Comparison of ENCODE assay signal across 22 mouse cellular contexts in the genomic region with DNA sequence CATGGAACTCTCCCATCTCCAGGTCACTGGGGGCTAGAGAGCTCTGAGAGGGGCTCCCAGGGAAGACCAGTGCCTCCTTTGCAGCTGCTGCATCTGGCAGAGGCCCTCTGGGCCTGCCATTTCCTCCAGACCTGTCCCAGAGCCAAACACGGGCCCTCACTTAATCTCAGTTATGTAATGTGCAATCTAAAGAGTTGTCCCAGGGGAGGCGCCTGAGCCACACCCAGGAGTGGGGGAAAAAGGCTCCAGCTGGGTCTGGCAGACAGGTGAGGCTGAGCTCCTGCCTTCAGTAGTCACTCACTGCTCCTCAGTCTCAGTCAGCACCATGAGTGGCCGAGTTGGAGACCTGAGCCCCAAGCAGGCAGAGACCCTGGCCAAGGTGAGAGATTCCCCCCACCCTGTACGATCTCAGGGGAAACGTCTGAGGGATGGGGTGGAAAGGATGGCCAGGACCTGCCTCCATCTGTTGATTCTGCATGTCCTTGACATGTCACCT. TPM values are rescaled to one million over a fixed set of nuclear protein-coding genes. Genes with fewer than 3 reads are reported as not detected.
A peak's percentile ranks its signal among the peaks of the same experiment; 100 is the strongest.
DNase-seq lines count a peak whose midpoint lies in the region; ATAC-seq and TF ChIP-seq lines count a peak whose summit lies in the region.
"Had no signal": no experiment of that assay in that cellular context is flagged by ENCODE, and none has a peak within 500 bp of the region (broad histone marks: within the 10 kb centered on the region; RNA-seq: fewer than 3 reads in every experiment).

Gene Sec14l3 (plus strand): TSS at position 215 of the 496 bp plus-strand sequence.

- 51% methylated on average over 5 of the region's 5 CpGs for whole genome bisulfite sequencing in embryonic facial prominence, embryonic 15.5 days
- WGBS in lung, adult 2 months, result 34% methylated on average over 5 of the region's 5 CpGs
- WGBS in lung, postnatal 0 days, result 43% methylated on average over 5 of the region's 5 CpGs

- H3K9ac ChIP-seq in embryonic facial prominence, embryonic 15.5 days, result no peak within 1 kb of the TSS
- H3K9ac ChIP-seq in lung, postnatal 0 days (replicated peaks; ENCODE audit: low read depth), result peak within 1 kb of the TSS; percentile 46
- H3K9ac ChIP-seq: forebrain, embryonic 12.5 days; hindbrain, embryonic 13.5 days had no signal

- H3K4me1 ChIP-seq in embryonic facial prominence, embryonic 15.5 days, result no peaks in the 10 kb centered on the region
- peaks cover 10% of the 10 kb centered on the region; the same call in 1 of the 2 replicates for H3K4me1 ChIP-seq in lung, adult 2 months (ENCODE audit: control insufficient read depth, insufficient read depth, low read length)
- H3K4me1 ChIP-seq in lung, postnatal 0 days (ENCODE audit: insufficient read depth, low read depth, low read length), result peaks cover 16% of the 10 kb centered on the region; the same call in 1 of the 2 replicates
- H3K4me1 ChIP-seq: forebrain, embryonic 12.5 days; heart, embryonic 10.5 days; hindbrain, embryonic 13.5 days had no signal

- peak; percentile 81 for TF ChIP-seq EP300 in lung, postnatal 0 days (IDR thresholded peaks at IDR 0.05)

- peak; percentile 96 for TF ChIP-seq POLR2A in lung, adult 2 months (IDR thresholded peaks at IDR 0.05; ENCODE audit: borderline replicate concordance, extremely low read depth, low read depth, low read length)

- no peaks in the 10 kb centered on the region for H3K9me3 ChIP-seq in embryonic facial prominence, embryonic 15.5 days (replicated peaks)
- H3K9me3 ChIP-seq in lung, postnatal 0 days (ENCODE audit: low read length), result no peaks in the 10 kb centered on the region
- H3K9me3 ChIP-seq: forebrain, embryonic 12.5 days; heart, embryonic 10.5 days; hindbrain, embryonic 13.5 days had no signal

- peak; percentile 77 for DNase-seq in lung, adult 2 months
- peak; percentile 88 for DNase-seq in lung, postnatal 0 days (ENCODE audit: low spot score)
- DNase-seq in lung, postnatal 36 days, result peak; percentile 88
- DNase-seq in embryo, embryonic 10 days (ENCODE audit: low spot score), result no peak
- DNase-seq in Muller cell, postnatal 12 days (ENCODE audit: inconsistent ontology term), result no peak
- DNase-seq: adrenal gland, adult 8-10 months; cerebellum, adult 11-12 months; cerebellum, adult 9-10 months; cerebellum, postnatal 25 days; gastrocnemius, postnatal 10 days; heart, adult 18-20 months; heart, postnatal 10 days had no signal

- no peak within 1 kb of the TSS for H3K27ac ChIP-seq in embryonic facial prominence, embryonic 15.5 days (replicated peaks)
- peak within 1 kb of the TSS; percentile 89 for H3K27ac ChIP-seq in lung, postnatal 0 days (ENCODE audit: low read length)
- H3K27ac ChIP-seq: forebrain, embryonic 12.5 days; heart, embryonic 10.5 days; hindbrain, embryonic 13.5 days; hindbrain, postnatal 0 days had no signal

- ATAC-seq in embryonic facial prominence, embryonic 15.5 days (ENCODE audit: insufficient number of reproducible peaks, low FRiP score, low TSS enrichment, low read depth), result no peak
- ATAC-seq in lung, postnatal 0 days, result peak; percentile 60
- ATAC-seq in monocyte, adult 5-6 weeks (replicated peaks; ENCODE audit: insufficient number of reproducible peaks, low FRiP score, low TSS enrichment, poor library complexity, severe bottlenecking), result no peak
- ATAC-seq: forebrain, embryonic 16.5 days; hindbrain, postnatal 0 days had no signal

- no peak for TF ChIP-seq CTCF in lung, adult 2 months (IDR thresholded peaks at IDR 0.05; ENCODE audit: insufficient read depth, low read length)
- no peak for TF ChIP-seq CTCF in lung, postnatal 0 days (IDR thresholded peaks at IDR 0.05)

- no peaks in the 10 kb centered on the region for H3K27me3 ChIP-seq in embryonic facial prominence, embryonic 15.5 days
- H3K27me3 ChIP-seq in lung, postnatal 0 days (replicated peaks; ENCODE audit: insufficient read depth, low read length), result no peaks in the 10 kb centered on the region
- H3K27me3 ChIP-seq: forebrain, embryonic 12.5 days had no signal

- no peak within 1 kb of the TSS for H3K4me2 ChIP-seq in embryonic facial prominence, embryonic 15.5 days (replicated peaks)
- peak within 1 kb of the TSS; percentile 44 for H3K4me2 ChIP-seq in lung, postnatal 0 days (replicated peaks; ENCODE audit: low read depth, low read length)
- H3K4me2 ChIP-seq: forebrain, embryonic 12.5 days; hindbrain, embryonic 13.5 days had no signal

- no peaks in the 10 kb centered on the region for H3K36me3 ChIP-seq in embryonic facial prominence, embryonic 15.5 days
- no peaks in the 10 kb centered on the region for H3K36me3 ChIP-seq in lung, postnatal 0 days (ENCODE audit: insufficient read depth, low read length)
- H3K36me3 ChIP-seq: forebrain, embryonic 12.5 days; heart, embryonic 10.5 days; hindbrain, embryonic 13.5 days had no signal

- no peak within 1 kb of the TSS for H3K4me3 ChIP-seq in embryonic facial prominence, embryonic 15.5 days (replicated peaks)
- H3K4me3 ChIP-seq in lung, adult 2 months (replicated peaks; ENCODE audit: extremely low read depth, low read depth, low read length), result peak within 1 kb of the TSS; percentile 59
- peak within 1 kb of the TSS; percentile 28 for H3K4me3 ChIP-seq in lung, postnatal 0 days (ENCODE audit: low read depth, low read length)
- H3K4me3 ChIP-seq: forebrain, embryonic 12.5 days; heart, embryonic 10.5 days; hindbrain, embryonic 13.5 days had no signal

RNA-seq across cellular contexts. Expression of gene Sec14l3, which starts in this region (rescaled TPM):
- polyA plus RNA-seq in embryonic facial prominence, embryonic 15.5 days (2015; fragmentation: Nextera tagmentation; extraction: Ambion mirVana), result 9.1 and 16.1 TPM in 2 replicates
- 565 and 735 TPM in 2 replicates for polyA plus RNA-seq in lung, adult 2 months (2012; rRNA removed)
- 529 and 716 TPM in 2 replicates for polyA plus RNA-seq in lung, postnatal 0 days (2015; fragmentation: Nextera tagmentation; extraction: Ambion mirVana)
- total RNA-seq in monocyte, adult 5-6 weeks (2017), result not detected in 3 replicates
- total RNA-seq: gastrocnemius, postnatal 10 days; gastrocnemius, postnatal 4 days; hematopoietic stem cell, adult 5-6 weeks had no signal
- polyA plus RNA-seq: heart, embryonic 10.5 days; heart, embryonic 14.5 days had no signal

Comparison
In these comparisons a context has a peak if more than half of its experiments do, and no peak if none do; other contexts are left out.
1. RNA of gene Sec14l3 (polyA plus RNA-seq): 565 to 735 TPM in lung, adult 2 months and 529 to 716 TPM in lung, postnatal 0 days; 9.1 to 16.1 TPM in embryonic facial prominence, embryonic 15.5 days; every median in the first group is over 10 times any median in the second.
2. DNase-seq: peak in lung, adult 2 months (single experiment), lung, postnatal 0 days (single experiment) and lung, postnatal 36 days (single experiment); none in embryo, embryonic 10 days (single experiment) and Muller cell, postnatal 12 days (single experiment).